Mouse (Mus musculus): ENCODE measurements around the gene Duox1. TPM values are rescaled to one million over a fixed set of nuclear protein-coding genes. Genes with fewer than 3 reads are reported as not detected.

Duox1 gene
- polyA plus RNA-seq, 1 experiment from 2014 or later = 0.10 TPM

DNA sequence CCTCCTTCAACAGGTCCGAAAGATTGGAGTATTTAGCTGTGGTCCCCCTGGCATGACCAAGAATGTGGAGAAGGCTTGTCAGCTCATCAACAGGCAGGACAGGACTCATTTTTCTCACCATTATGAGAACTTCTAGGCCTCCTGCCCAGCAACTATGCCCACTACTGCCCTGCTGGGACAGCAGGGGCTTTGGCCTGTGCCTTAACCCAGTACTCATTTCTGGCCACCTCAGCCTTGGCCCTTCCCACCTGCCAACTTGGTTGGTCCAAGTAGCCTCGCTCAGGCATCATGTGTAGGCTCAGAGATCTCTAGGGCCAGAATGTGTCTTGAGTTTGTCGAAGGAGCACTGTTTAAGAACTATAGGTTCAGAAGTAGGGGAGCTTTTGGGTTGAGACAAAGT is 31.8 kb downstream of the Duox1 start:
- peaks cover 12% of the 10 kb centered on the region for H3K4me1 ChIP-seq (replicated peaks; ENCODE audit: control insufficient read depth, insufficient read depth, low read length)
- no peaks in the 10 kb centered on the region for H3K36me3 ChIP-seq (ENCODE audit: control insufficient read depth, insufficient read depth, low read length)
- no peak overlapping the region for H3K27ac ChIP-seq (ENCODE audit: low read depth, low read length)
- ATAC-seq (replicated peaks; ENCODE audit: low FRiP score) = no peak
- H3K9ac ChIP-seq (ENCODE audit: low read depth, low read length) = no peak overlapping the region
- H3K4me3 ChIP-seq (ENCODE audit: low read depth, low read length) = no peak overlapping the region
- H3K27me3 ChIP-seq (replicated peaks; ENCODE audit: control insufficient read depth, insufficient read depth, low read length) = no peaks in the 10 kb centered on the region
- WGBS = 76% methylated on average over 3 of the region's 3 CpGs
- no peak for DNase-seq (ENCODE audit: low spot score)
- H3K4me2 ChIP-seq = no peak overlapping the region
- no peaks in the 10 kb centered on the region for H3K9me3 ChIP-seq (ENCODE audit: control insufficient read depth, low read length)

GRCm38 (mm10) chr2:122348531-122349131 is 33.2 kb downstream of the Duox1 start:
- H3K27me3 ChIP-seq (replicated peaks; ENCODE audit: control insufficient read depth, insufficient read depth, low read length) = no peaks in the 10 kb centered on the region
- WGBS = under 1% methylated on average over 57 of the region's 63 CpGs
- H3K4me3 ChIP-seq (ENCODE audit: low read depth, low read length) = peak overlapping the region; percentile 58
- peak overlapping the region; percentile 77 for H3K9ac ChIP-seq (ENCODE audit: low read depth, low read length)
- DNase-seq (ENCODE audit: low spot score) (peak; percentile 88), ATAC-seq (replicated peaks; ENCODE audit: low FRiP score) (peak; percentile 89)
- H3K36me3 ChIP-seq (ENCODE audit: control insufficient read depth, insufficient read depth, low read length) = peaks cover 3% of the 10 kb centered on the region; the same call in 1 of the 2 replicates
- H3K4me2 ChIP-seq = peak overlapping the region; percentile 83
- no peaks in the 10 kb centered on the region for H3K9me3 ChIP-seq (ENCODE audit: control insufficient read depth, low read length)
- peaks cover 12% of the 10 kb centered on the region for H3K4me1 ChIP-seq (replicated peaks; ENCODE audit: control insufficient read depth, insufficient read depth, low read length)
- peak overlapping the region; percentile 66; the same call in 1 of the 2 replicates for H3K27ac ChIP-seq (ENCODE audit: low read depth, low read length)

- Histone ChIP-seq H3K9me3 (ENCODE audit: control insufficient read depth, low read length) (no peaks in the 10 kb centered on the region), H3K27ac (ENCODE audit: low read depth, low read length) (peak overlapping the region; percentile 66; the same call in 1 of the 2 replicates), H3K4me3 (ENCODE audit: low read depth, low read length) (peak overlapping the region; percentile 58), H3K9ac (ENCODE audit: low read depth, low read length) (peak overlapping the region; percentile 77), H3K4me2 (peak overlapping the region; percentile 83), H3K4me1 (replicated peaks; ENCODE audit: control insufficient read depth, insufficient read depth, low read length) (peaks cover 12% of the 10 kb centered on the region), H3K27me3 (replicated peaks; ENCODE audit: control insufficient read depth, insufficient read depth, low read length) (no peaks in the 10 kb centered on the region), H3K36me3 (ENCODE audit: control insufficient read depth, insufficient read depth, low read length) (peaks cover 3% of the 10 kb centered on the region)
- 14% methylated on average over 14 of the region's 14 CpGs for WGBS
- peak; percentile 60 for ATAC-seq (replicated peaks; ENCODE audit: low FRiP score)
- DNase-seq (ENCODE audit: low spot score) = peak; percentile 64
Observed at GRCm38 (mm10) chr2:122349136-122349785, 33.8 kb downstream of the Duox1 start.

DNA sequence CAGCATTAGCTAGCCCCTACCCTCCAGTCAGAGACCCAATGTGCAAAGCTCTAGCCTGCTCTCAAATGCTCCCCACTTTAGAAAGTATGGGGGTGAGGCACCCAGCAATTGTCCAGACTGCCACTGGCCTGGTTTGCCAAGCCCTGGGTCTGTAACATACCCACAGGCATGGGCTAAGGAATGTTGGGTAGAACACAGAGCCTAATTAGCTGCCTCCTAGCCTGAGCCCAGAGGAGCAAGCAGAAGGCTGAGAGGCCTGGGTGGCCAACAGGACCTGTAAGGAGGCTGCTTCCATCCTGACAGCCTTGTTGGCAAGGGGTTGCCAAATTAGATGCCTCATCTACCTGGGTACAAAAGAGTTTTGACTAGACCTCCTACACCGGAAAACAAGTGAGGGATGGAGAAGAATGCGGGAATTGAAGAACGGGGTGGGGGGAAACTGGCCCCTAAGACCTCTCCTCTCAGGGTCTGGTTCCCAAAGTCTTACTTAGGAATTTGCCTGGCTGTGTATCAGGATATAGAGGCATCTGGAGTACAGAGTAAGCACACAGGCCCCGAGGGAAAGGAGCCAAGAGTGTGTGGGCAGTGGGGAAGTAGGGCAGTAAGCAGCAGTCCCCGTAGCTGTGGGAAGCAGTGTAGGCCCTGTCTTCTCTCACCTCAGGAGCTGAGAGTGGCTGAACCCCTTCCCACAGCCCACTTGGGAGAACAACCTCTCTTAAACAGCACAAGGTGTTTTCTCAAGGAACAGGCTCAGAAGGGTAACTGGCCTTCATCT is 35.9 kb downstream of the Duox1 start:
- Histone ChIP-seq H3K4me1 (replicated peaks; ENCODE audit: control insufficient read depth, insufficient read depth, low read length) (peaks cover 12% of the 10 kb centered on the region), H3K9ac (ENCODE audit: low read depth, low read length) (no peak overlapping the region), H3K27me3 (replicated peaks; ENCODE audit: control insufficient read depth, insufficient read depth, low read length) (no peaks in the 10 kb centered on the region), H3K27ac (ENCODE audit: low read depth, low read length) (no peak overlapping the region), H3K9me3 (ENCODE audit: control insufficient read depth, low read length) (no peaks in the 10 kb centered on the region), H3K4me3 (ENCODE audit: low read depth, low read length) (no peak overlapping the region), H3K36me3 (ENCODE audit: control insufficient read depth, insufficient read depth, low read length) (peaks cover 3% of the 10 kb centered on the region), H3K4me2 (no peak overlapping the region)
- ATAC-seq (replicated peaks; ENCODE audit: low FRiP score) = no peak
- 77% methylated on average over 5 of the region's 5 CpGs for WGBS
- no peak for DNase-seq (ENCODE audit: low spot score)

DNA sequence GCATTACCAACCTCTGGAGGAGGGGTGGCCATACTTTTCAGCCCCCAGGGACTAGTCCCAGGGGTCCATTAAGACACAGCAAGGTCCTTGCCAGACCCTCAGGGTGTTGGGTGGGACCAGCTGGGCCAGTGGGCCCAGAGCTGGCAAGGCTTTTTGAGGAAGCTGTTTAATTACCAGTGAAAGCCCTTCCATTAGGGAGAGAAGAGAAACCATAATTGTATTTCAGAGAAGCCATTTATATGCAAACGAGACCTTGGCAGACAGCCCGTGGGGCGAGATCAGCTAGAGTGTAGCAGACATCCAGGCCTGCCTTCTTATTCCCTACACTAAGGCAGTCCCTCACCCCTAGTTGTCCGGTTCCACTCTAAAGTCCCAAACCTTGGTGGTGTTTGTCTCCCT is 36.5 kb downstream of the Duox1 start:
- no peak overlapping the region for H3K4me3 ChIP-seq (ENCODE audit: low read depth, low read length)
- ATAC-seq (replicated peaks; ENCODE audit: low FRiP score) = no peak
- H3K27me3 ChIP-seq (replicated peaks; ENCODE audit: control insufficient read depth, insufficient read depth, low read length) = no peaks in the 10 kb centered on the region
- no peak overlapping the region for H3K27ac ChIP-seq (ENCODE audit: low read depth, low read length)
- H3K4me2 ChIP-seq = no peak overlapping the region
- no peak overlapping the region for H3K9ac ChIP-seq (ENCODE audit: low read depth, low read length)
- peaks cover 3% of the 10 kb centered on the region for H3K36me3 ChIP-seq (ENCODE audit: control insufficient read depth, insufficient read depth, low read length)
- H3K9me3 ChIP-seq (ENCODE audit: control insufficient read depth, low read length) = no peaks in the 10 kb centered on the region
- WGBS = 84% methylated on average over 4 of the region's 4 CpGs
- DNase-seq (ENCODE audit: low spot score) = no peak
- H3K4me1 ChIP-seq (replicated peaks; ENCODE audit: control insufficient read depth, insufficient read depth, low read length) = peaks cover 12% of the 10 kb centered on the region

DNA sequence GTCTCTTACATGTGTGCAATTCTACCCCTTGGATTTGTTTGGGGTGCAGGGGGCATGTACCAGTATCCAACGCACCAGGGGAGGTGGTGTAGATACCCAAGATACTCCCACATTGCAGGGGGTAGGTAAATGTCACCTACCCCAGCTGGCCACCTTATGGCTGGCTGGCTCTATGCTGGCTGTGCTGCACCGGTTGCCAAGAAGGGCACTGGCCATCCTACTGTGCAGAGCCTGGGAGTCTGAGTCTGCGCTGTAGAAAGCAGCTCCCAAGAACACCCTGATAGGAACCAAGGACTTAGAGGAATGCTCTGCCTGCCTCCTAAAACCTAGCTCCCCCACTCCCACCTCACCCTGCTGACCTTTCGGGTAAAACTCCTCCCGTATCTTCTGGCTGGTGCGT is 37.5 kb downstream of the Duox1 start:
- no peak overlapping the region for H3K4me2 ChIP-seq
- no peaks in the 10 kb centered on the region for H3K9me3 ChIP-seq (ENCODE audit: control insufficient read depth, low read length)
- H3K36me3 ChIP-seq (ENCODE audit: control insufficient read depth, insufficient read depth, low read length) = peaks cover 3% of the 10 kb centered on the region
- no peak for DNase-seq (ENCODE audit: low spot score)
- H3K27me3 ChIP-seq (replicated peaks; ENCODE audit: control insufficient read depth, insufficient read depth, low read length) = no peaks in the 10 kb centered on the region
- ATAC-seq (replicated peaks; ENCODE audit: low FRiP score) = no peak
- 77% methylated on average over 6 of the region's 6 CpGs for WGBS
- H3K4me3 ChIP-seq (ENCODE audit: low read depth, low read length) = no peak overlapping the region
- no peak overlapping the region for H3K27ac ChIP-seq (ENCODE audit: low read depth, low read length)
- no peak overlapping the region for H3K9ac ChIP-seq (ENCODE audit: low read depth, low read length)
- H3K4me1 ChIP-seq (replicated peaks; ENCODE audit: control insufficient read depth, insufficient read depth, low read length) = peaks cover 12% of the 10 kb centered on the region

- Histone ChIP-seq H3K27me3 (replicated peaks; ENCODE audit: control insufficient read depth, insufficient read depth, low read length) (no peaks in the 10 kb centered on the region), H3K4me1 (replicated peaks; ENCODE audit: control insufficient read depth, insufficient read depth, low read length) (peaks cover 12% of the 10 kb centered on the region), H3K9me3 (ENCODE audit: control insufficient read depth, low read length) (no peaks in the 10 kb centered on the region), H3K4me2 (no peak overlapping the region), H3K9ac (ENCODE audit: low read depth, low read length) (no peak overlapping the region), H3K27ac (ENCODE audit: low read depth, low read length) (no peak overlapping the region), H3K36me3 (ENCODE audit: control insufficient read depth, insufficient read depth, low read length) (peaks cover 3% of the 10 kb centered on the region), H3K4me3 (ENCODE audit: low read depth, low read length) (no peak overlapping the region)
- ATAC-seq (replicated peaks; ENCODE audit: low FRiP score) = no peak
- 91% methylated on average over 8 of the region's 8 CpGs for WGBS
- no peak for DNase-seq (ENCODE audit: low spot score)
Observed at GRCm38 (mm10) chr2:122353765-122354164, 38.3 kb downstream of the Duox1 start.

- no peak overlapping the region for H3K9ac ChIP-seq (ENCODE audit: low read depth, low read length)
- DNase-seq (ENCODE audit: low spot score) (no peak), ATAC-seq (replicated peaks; ENCODE audit: low FRiP score) (no peak)
- H3K4me1 ChIP-seq (replicated peaks; ENCODE audit: control insufficient read depth, insufficient read depth, low read length) = peaks cover 8% of the 10 kb centered on the region
- H3K4me2 ChIP-seq = no peak overlapping the region
- H3K4me3 ChIP-seq (ENCODE audit: low read depth, low read length) = no peak overlapping the region
- 78% methylated on average over 12 of the region's 12 CpGs for WGBS
- H3K36me3 ChIP-seq (ENCODE audit: control insufficient read depth, insufficient read depth, low read length) = peaks cover 3% of the 10 kb centered on the region
- H3K27me3 ChIP-seq (replicated peaks; ENCODE audit: control insufficient read depth, insufficient read depth, low read length) = no peaks in the 10 kb centered on the region
- no peak overlapping the region for H3K27ac ChIP-seq (ENCODE audit: low read depth, low read length)
- no peaks in the 10 kb centered on the region for H3K9me3 ChIP-seq (ENCODE audit: control insufficient read depth, low read length)
Observed at GRCm38 (mm10) chr2:122354191-122354929, 38.9 kb downstream of the Duox1 start.

All from liver, embryonic 11.5 days (tissue).